Mouse (Mus musculus) forebrain, embryonic 10.5 days (tissue): ENCODE results near the gene Gm28042. TPM values are rescaled to one million over a fixed set of nuclear protein-coding genes. Genes with fewer than 3 reads are reported as not detected.

Experiments used
- DNase-seq: peaks from one replicate; pipeline ENCODE4 v3.0.0-alpha.2; 2017; ENCODE audit warnings: low spot score; ENCODE audit errors: extremely low spot score
- H3K27ac ChIP-seq: fragments of 300-500 bp; sonication (generic); 2 replicates; pipeline ENCODE4 v1.5.1; 2016; ENCODE audit warnings: mild to moderate bottlenecking
- H3K27me3 ChIP-seq: fragments of 300-500 bp; sonication (generic); 2 replicates; pipeline ENCODE4 v1.6.1; 2016; ENCODE audit warnings: mild to moderate bottlenecking; ENCODE audit not compliant: poor library complexity, severe bottlenecking
- H3K36me3 ChIP-seq: fragments of 300-500 bp; sonication (generic); replicated peaks from 2 replicates; pipeline ENCODE4 v1.6.1; 2016; ENCODE audit warnings: mild to moderate bottlenecking, moderate library complexity
- H3K4me1 ChIP-seq: fragments of 300-500 bp; sonication (generic); 2 replicates; pipeline ENCODE4 v1.6.1; 2016
- H3K4me3 ChIP-seq: fragments of 300-500 bp; sonication (generic); 2 replicates; pipeline ENCODE4 v1.5.1; 2016; ENCODE audit warnings: mild to moderate bottlenecking, moderate library complexity
- H3K9me3 ChIP-seq: fragments of 300-500 bp; sonication (generic); 2 replicates; pipeline ENCODE4 v1.6.1; 2016; ENCODE audit warnings: mild to moderate bottlenecking, moderate library complexity
- WGBS: fragments of 180-500 bp; shearing (Covaris S2); methylation state at CpG from one replicate; pipeline ENCODE4 v1.1.7; 2016; 5-methylcytosine and 5-hydroxymethylcytosine counted together
- polyA plus RNA-seq: library from polyadenylated mRNA; unstranded; fragments of >200 nt; fragmentation: Nextera tagmentation; extraction: Ambion mirVana; gene quantifications from 2 replicates; pipeline ENCODE4 v1.2.1, GENCODE M21; 2016

Gm28042 gene
- polyA plus RNA-seq, 1 experiment from 2014 or later = 5.9 TPM

DNA sequence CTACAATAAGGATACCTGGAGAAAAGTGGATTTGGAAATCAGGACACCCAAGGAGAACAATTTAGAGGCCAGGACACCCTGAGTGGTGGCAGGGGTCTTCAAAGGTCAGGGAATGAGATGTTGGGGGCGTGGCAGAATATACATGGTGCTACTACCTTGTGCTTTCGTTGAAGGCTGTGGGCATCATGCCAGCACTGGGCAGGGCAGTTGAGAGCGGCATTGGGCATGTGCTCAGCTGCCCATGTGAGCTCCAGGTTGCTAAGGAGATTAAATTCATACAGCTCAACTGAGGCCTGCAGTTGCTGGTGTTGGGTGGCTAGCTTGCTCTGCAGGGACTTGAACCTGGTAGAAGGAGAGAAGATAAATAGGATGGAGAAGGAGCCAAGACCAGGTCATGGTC lies 38.9 kb downstream of the Gm28042 start:
- Histone ChIP-seq H3K4me3 (no peak overlapping the region), H3K27me3 (peaks cover 7% of the 10 kb centered on the region), H3K27ac (no peak overlapping the region), H3K9me3 (no peaks in the 10 kb centered on the region), H3K36me3 (no peaks in the 10 kb centered on the region), H3K4me1 (peaks cover 17% of the 10 kb centered on the region)
- no peak for DNase-seq
- 87% methylated on average over 3 of the region's 3 CpGs for WGBS

DNA sequence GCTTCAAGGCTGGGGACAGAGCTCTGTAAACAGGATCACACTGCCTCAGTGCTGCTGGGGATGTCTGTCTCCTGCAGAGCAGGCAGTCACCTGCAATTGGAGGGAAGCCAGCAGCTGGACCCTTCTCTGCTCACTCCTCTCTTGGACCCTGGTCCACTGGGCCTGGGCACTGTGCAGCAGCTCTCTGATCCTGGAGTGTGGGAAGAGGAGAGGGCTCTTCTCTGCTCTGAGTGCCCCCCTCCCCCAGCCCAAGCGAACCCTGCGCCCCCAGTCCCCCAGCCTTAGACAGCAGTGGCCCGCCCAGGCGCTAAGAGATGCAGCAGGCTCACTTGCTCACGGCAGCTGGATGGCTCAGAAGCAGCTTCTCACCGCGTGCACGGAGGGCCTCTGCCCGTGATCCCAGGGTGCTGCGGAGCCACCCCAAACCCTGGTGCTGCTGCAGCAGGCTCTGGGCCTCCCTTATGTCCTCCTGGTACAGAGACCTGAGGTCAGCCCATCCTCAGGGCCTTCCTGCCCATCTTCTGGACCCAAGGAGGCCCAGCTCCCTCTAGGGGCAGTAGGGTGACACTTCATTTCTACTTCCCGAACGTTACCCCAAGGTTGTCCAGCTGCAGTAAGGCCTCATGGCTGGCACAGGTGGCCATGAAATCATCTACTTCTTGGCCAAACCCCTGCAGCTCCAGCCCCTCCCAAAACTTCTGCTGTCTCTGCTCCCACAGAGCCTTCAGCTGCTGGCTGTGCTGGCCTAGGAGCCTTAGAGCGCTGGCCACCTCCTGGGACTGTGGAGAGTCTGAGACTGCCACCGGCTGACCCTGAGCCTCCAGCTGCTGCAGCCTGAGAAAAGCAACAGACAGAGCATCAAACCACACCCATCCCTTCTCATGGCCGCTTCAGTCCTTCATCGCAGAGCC lies 41.5 kb downstream of the Gm28042 start:
- Histone ChIP-seq H3K4me3 (no peak overlapping the region), H3K9me3 (no peaks in the 10 kb centered on the region), H3K27me3 (peaks cover 14% of the 10 kb centered on the region), H3K36me3 (no peaks in the 10 kb centered on the region), H3K27ac (peak overlapping the region; percentile 69; the same call in 1 of the 2 replicates), H3K4me1 (peaks cover 17% of the 10 kb centered on the region)
- peak; percentile 31 for DNase-seq
- 36% methylated on average over 16 of the region's 16 CpGs for WGBS

DNA sequence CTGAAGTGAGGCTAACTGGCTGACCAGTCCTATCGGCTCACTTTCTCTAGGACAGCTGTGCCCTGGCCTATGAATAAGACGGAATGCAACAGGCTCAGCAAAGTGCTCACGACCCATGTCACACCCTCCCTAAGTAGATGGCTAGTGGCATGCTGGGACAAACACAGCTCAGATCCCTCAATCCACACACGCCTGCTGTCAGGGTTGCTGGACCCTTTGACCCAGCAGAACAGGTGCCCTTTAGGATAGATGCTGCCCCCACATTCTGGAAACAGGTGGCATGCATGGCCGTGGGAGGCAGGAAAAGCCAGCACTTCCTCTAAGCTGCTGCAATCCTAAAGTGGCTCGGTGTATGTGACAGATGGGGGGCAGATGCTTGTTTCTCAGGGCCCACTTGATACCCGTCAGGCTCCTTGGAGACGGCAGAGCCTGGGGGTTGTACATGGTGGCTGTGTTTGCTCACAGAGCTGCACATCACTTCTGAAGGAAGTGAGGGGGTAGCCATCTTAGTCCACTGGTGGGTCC lies 42.2 kb downstream of the Gm28042 start:
- H3K36me3 ChIP-seq = no peaks in the 10 kb centered on the region
- H3K4me3 ChIP-seq = no peak overlapping the region
- peaks cover 17% of the 10 kb centered on the region for H3K4me1 ChIP-seq
- peaks cover 21% of the 10 kb centered on the region for H3K27me3 ChIP-seq
- no peak overlapping the region for H3K27ac ChIP-seq
- DNase-seq = no peak
- no peaks in the 10 kb centered on the region for H3K9me3 ChIP-seq
- 79% methylated on average over 8 of the region's 8 CpGs for WGBS

DNA sequence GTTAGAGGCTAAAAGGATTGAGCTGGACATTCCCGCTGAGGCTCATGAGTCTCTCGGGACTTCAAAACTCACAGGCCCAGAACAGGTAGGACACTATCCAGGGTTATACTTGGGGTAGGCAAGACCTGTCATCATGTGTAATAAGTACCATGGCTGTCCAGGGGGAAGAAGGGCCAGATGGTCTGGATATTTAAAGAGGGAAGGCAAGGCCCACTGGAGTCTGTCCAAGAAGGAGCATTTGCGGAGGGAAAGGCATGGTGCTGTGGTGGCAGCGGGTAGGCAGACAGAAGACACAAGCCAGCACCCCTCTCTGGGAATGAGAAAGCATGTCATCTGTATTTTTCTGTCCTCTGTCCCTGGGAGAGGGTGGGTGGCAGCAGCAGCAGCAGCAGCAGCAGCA lies 46.8 kb downstream of the Gm28042 start:
- H3K4me1 ChIP-seq = peaks cover 17% of the 10 kb centered on the region
- DNase-seq = no peak
- H3K27me3 ChIP-seq = peaks cover 65% of the 10 kb centered on the region
- H3K36me3 ChIP-seq = no peaks in the 10 kb centered on the region
- H3K27ac ChIP-seq = no peak overlapping the region
- whole genome bisulfite sequencing = 95% methylated on average over 4 of the region's 4 CpGs
- H3K9me3 ChIP-seq = no peaks in the 10 kb centered on the region
- no peak overlapping the region for H3K4me3 ChIP-seq

DNA sequence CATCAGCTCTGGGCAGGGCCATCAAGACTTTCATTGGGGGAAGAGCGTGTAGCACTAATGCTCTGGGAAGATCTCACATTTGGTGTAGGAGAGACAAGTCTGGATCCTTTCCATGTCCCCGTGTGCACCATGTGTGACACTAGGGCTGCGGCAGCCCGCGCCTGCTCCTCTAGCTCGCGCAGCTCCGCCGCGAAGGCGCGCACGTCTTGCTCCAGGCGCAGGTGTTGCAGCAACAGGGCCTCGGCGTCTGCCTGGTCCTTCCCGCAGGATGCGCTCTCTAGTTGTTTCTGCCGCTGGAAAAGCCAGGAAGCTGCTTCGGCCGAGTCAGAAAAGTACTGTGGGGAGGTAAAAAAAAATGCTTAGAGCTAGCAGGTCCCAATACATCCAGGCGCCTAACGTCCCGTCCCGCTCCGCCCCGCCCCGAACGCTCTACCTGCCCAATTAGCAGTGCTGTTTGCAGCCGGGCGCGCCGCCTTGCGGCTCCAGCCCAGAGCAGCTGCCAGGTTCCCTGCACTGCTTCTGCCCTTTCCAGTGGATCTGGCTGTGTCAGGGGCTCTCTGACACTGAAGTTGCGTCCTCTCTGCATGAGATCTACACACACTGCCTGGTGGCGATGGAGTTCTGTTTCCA lies 48.9 kb downstream of the Gm28042 start:
- Histone ChIP-seq H3K27me3 (peaks cover 59% of the 10 kb centered on the region), H3K9me3 (no peaks in the 10 kb centered on the region), H3K27ac (no peak overlapping the region), H3K4me1 (peaks cover 14% of the 10 kb centered on the region), H3K36me3 (no peaks in the 10 kb centered on the region), H3K4me3 (peak overlapping the region; percentile 53)
- 1% methylated on average over 36 of the region's 36 CpGs for WGBS
- peak; percentile 57 for DNase-seq

DNA sequence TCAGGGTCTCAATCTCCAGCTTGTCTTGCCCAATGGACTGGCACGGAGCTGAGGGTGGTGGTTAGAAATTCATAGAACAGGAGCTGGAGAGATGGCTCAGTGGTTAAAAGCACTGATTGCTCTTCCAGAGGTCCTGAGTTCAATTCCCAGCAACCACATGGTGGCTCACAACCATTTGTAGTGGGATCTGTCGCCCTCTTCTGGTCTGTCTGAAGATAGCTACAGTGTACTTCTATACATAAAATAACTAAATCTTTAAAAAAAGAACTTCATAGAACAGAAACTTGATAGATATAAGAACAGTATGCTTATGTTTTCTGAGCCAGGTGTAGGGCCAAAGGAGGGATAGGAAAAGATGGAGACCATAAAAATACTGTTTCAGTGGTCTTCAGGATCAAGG lies 55.1 kb downstream of the Gm28042 start:
- Histone ChIP-seq H3K27me3 (peaks cover 15% of the 10 kb centered on the region), H3K27ac (no peak overlapping the region), H3K4me1 (no peaks in the 10 kb centered on the region), H3K36me3 (no peaks in the 10 kb centered on the region), H3K4me3 (no peak overlapping the region), H3K9me3 (no peaks in the 10 kb centered on the region)
- DNase-seq = no peak
- 79% methylated on average over 2 of the region's 2 CpGs for WGBS

DNA sequence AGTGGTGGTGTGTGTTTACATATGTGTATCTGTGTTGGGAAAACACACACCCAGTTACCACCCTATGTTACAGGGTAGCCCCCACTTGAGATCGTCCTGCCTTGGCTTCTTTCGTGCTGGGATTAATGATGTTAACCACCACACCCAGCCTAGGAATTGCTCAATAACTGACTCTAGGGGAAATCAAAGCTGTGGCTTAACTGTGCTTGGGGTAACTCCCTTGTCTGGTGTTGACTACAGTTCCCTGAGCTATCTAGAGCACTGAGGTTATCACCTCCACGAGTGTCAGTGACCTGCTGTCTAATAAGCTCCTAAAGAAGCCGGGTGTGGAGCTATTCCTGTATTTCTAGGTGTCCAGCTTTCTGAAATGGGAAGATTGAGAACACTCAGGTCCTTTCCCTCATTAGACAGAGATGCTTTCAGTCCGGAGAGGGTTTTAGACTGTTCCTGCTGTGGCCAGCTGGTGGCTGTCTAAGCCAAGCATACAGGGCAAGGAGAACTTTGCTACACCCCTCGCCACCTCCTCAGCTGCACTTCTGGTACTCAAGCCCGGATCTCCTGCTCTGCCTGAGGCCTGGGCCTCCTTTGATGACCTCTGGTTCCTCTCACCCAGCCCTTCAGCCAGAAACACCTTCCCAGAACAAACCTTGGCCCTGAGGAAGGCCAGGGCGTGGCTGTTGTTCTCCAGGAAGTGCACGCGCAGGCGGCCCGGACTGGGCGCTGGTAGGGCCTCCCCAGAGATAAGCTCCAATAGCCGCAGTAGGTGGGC lies 57.5 kb downstream of the Gm28042 start:
- no peak overlapping the region for H3K4me3 ChIP-seq
- H3K36me3 ChIP-seq = no peaks in the 10 kb centered on the region
- no peaks in the 10 kb centered on the region for H3K4me1 ChIP-seq
- no peaks in the 10 kb centered on the region for H3K27me3 ChIP-seq
- H3K9me3 ChIP-seq = no peaks in the 10 kb centered on the region
- WGBS = 83% methylated on average over 14 of the region's 14 CpGs
- H3K27ac ChIP-seq = 0 out of 2 replicates have a peak overlapping the region, but pooled peaks have one; percentile 15
- no peak for DNase-seq

DNA sequence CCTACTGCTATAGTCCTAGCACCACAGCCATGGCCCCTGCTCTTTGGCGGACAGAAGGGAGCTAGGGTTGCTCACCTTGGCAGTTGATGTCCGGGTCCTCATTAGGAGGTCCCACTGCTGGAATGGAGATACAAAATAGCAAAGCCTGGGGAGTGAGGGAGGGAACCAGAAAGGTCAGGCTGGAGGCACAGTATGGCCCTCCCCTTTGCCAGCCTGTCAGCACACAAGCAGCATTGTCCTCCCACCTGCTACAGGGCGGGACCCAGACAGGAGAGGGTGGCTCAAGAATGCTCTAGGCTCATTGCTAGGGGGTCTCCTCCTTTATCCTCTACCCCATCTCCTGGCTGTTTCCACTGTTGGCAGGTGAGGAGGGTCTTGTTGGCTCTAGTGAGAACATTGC lies 58.7 kb downstream of the Gm28042 start:
- Histone ChIP-seq H3K27ac (no peak overlapping the region), H3K4me3 (no peak overlapping the region), H3K36me3 (peaks cover 2% of the 10 kb centered on the region; the same call in 1 of the 2 replicates), H3K4me1 (no peaks in the 10 kb centered on the region), H3K27me3 (no peaks in the 10 kb centered on the region), H3K9me3 (no peaks in the 10 kb centered on the region)
- DNase-seq = no peak
- 89% methylated on average over 3 of the region's 3 CpGs for WGBS

DNA sequence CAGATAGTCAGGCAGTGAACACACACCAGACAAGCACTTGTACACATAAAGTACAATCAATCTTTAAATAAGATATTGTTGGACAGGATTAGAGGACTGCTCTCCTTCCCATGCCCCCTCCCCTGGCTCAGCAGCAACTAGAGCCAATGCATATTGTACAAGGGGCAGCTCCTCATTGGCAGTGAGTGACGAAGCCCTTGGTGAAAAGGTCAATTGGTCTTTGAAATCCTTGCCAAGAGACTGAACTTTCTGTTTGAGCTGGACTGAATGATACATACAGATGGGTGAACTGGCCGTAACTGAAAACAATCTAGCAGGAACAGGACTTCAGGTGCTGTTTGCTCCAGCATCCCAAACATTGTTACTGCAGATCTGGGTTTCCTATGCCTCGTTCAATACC lies 60.1 kb downstream of the Gm28042 start:
- 90% methylated on average over 3 of the region's 3 CpGs for WGBS
- no peaks in the 10 kb centered on the region for H3K4me1 ChIP-seq

DNA sequence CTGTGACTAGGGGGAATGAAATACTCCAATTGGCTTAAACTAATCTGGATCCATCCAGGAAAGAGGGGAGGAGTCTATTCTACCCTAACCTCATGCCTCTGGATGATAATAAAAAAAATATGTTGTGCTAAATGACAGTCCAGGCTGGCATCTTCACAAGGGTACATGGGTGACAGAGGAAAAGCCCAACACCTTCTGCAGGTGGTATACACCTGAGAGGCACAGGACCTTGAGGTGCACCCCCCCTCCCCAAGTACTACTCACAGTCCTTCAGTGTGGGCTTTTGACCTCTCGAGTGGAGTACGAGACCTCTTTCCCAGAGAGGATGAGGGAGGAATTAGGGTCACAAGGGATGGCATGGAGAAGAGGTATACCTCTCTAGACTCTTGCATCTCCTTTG lies 60.6 kb downstream of the Gm28042 start:
- Histone ChIP-seq H3K27me3 (no peaks in the 10 kb centered on the region), H3K36me3 (peaks cover 6% of the 10 kb centered on the region; the same call in 1 of the 2 replicates), H3K4me3 (no peak overlapping the region), H3K4me1 (no peaks in the 10 kb centered on the region), H3K27ac (no peak overlapping the region), H3K9me3 (no peaks in the 10 kb centered on the region)
- 85% methylated on average over 2 of the region's 2 CpGs for WGBS
- DNase-seq = no peak

More for the DNA sequence above, 60.1 kb downstream of the Gm28042 start:
- Histone ChIP-seq H3K36me3 (peaks cover 6% of the 10 kb centered on the region; the same call in 1 of the 2 replicates), H3K9me3 (no peaks in the 10 kb centered on the region), H3K4me3 (no peak overlapping the region), H3K27ac (no peak overlapping the region), H3K27me3 (no peaks in the 10 kb centered on the region)
- DNase-seq = no peak

DNA sequence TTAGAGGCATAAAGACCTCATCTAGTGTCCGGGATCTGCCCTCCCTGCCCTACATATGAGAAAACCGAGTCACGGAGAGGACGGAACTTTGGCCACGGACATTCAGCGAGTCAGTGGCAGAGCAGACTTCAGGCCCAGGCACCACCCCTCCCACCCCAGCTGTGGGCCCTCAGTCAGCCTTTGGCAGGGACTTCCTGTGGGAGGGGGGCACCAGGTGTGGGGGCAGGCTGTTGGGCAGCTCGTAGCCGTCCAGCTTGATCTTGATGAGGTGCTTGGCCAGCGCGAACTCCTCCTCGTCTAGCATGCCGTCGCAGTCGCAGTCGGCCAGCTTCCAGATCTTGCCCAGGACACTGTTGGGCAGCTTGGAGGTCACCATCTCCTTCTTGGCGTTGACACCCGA lies 63.7 kb downstream of the Gm28042 start:
- H3K27me3 ChIP-seq = no peaks in the 10 kb centered on the region
- H3K36me3 ChIP-seq = peaks cover 9% of the 10 kb centered on the region; the same call in 1 of the 2 replicates
- no peaks in the 10 kb centered on the region for H3K4me1 ChIP-seq
- H3K4me3 ChIP-seq = no peak overlapping the region
- WGBS = 94% methylated on average over 17 of the region's 17 CpGs
- no peak for DNase-seq
- no peak overlapping the region for H3K27ac ChIP-seq
- no peaks in the 10 kb centered on the region for H3K9me3 ChIP-seq
